Comparison of ENCODE assay signal across 23 mouse cellular contexts in genomic region chr10:115551069-115551468, GRCm38 (mm10). TPM values are rescaled to one million over a fixed set of nuclear protein-coding genes. Genes with fewer than 3 reads are reported as not detected.
"Had no signal": no experiment of that assay in that cellular context is flagged by ENCODE, and none has a peak within 500 bp of the region (broad histone marks: within the 10 kb centered on the region; RNA-seq: fewer than 3 reads in every experiment).

No protein-coding gene starts in this region.

- H3K9ac ChIP-seq: neural tube, embryonic 12.5 days; neural tube, embryonic 13.5 days; neural tube, embryonic 15.5 days; stomach, embryonic 15.5 days had no signal

- H3K27ac ChIP-seq: neural tube, embryonic 12.5 days; neural tube, embryonic 13.5 days; neural tube, embryonic 15.5 days; stomach, embryonic 15.5 days had no signal

- H3K4me2 ChIP-seq: neural tube, embryonic 12.5 days; neural tube, embryonic 13.5 days; neural tube, embryonic 15.5 days; stomach, embryonic 15.5 days had no signal

- H3K27me3 ChIP-seq: neural tube, embryonic 12.5 days; neural tube, embryonic 13.5 days; neural tube, embryonic 15.5 days; stomach, embryonic 15.5 days had no signal

- H3K36me3 ChIP-seq: neural tube, embryonic 12.5 days; neural tube, embryonic 13.5 days; neural tube, embryonic 15.5 days; stomach, embryonic 15.5 days had no signal

- H3K9me3 ChIP-seq: neural tube, embryonic 12.5 days; neural tube, embryonic 13.5 days; neural tube, embryonic 15.5 days; stomach, embryonic 15.5 days had no signal

- H3K4me3 ChIP-seq: neural tube, embryonic 12.5 days; neural tube, embryonic 13.5 days; neural tube, embryonic 15.5 days; stomach, embryonic 15.5 days had no signal

- H3K4me1 ChIP-seq: neural tube, embryonic 12.5 days; neural tube, embryonic 13.5 days; neural tube, embryonic 15.5 days; stomach, embryonic 15.5 days had no signal

- DNase-seq: retina, postnatal 1 day; right cerebral cortex, adult 18-20 months; right cerebral cortex, postnatal 14 days; right cerebral cortex, postnatal 25 days; right cerebral cortex, postnatal 4 days; spleen, adult 18-20 months; thymus, adult 18-20 months; thymus, adult 2 months; thymus, postnatal 14 days; thymus, postnatal 25 days; thymus, postnatal 36 days; thymus, postnatal 4 days had no signal

RNA-seq across cellular contexts. Expression of gene A930009A15Rik, which starts 18.7 kb away (rescaled TPM):
- total RNA-seq: neutrophil, adult 5-6 weeks had no signal
- polyA plus RNA-seq: small intestine, adult 2 months; stomach, embryonic 14.5 days; stomach, embryonic 15.5 days; stomach, embryonic 16.5 days; testis, adult 2 months; thymus, adult 2 months; thymus, postnatal 0 days; urinary bladder, adult 2 months had no signal
